In the genomic region with DNA sequence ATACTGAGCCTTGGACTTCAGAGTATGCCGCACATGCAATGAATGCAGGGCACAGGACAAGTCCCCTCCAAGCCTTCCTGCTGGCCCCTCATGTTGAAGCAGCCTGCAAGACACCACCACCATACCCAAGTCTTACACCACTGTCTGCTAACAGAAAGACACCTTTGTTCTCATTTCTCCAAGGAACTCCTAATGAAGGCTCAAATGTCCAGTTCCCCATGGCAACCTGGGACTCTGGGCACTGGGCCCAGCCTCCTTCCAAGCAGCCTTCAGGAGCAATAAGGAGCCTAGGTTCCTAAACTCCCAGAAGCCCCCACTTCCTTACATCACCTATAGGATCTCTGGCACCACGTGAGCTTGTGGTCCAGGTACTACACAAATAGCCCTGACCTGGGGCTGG, we compare ENCODE assay signal across 11 mouse cellular contexts.
A peak's percentile ranks its signal among the peaks of the same experiment; 100 is the strongest.
DNase-seq lines count a peak whose midpoint lies in the region; ATAC-seq lines count a peak whose summit lies in the region.
"Had no signal": no experiment of that assay in that cellular context is flagged by ENCODE, and none has a peak within 500 bp of the region (broad histone marks: within the 10 kb centered on the region; RNA-seq: fewer than 3 reads in every experiment).

No protein-coding gene starts in this region.

- H3K4me1 ChIP-seq in kidney, embryonic 16.5 days (ENCODE audit: insufficient read depth, low read length): peaks cover 23% of the 10 kb centered on the region
- peaks cover 25% of the 10 kb centered on the region for H3K4me1 ChIP-seq in forebrain, embryonic 14.5 days (ENCODE audit: control insufficient read depth, insufficient read depth, low read length)
- peaks cover 48% of the 10 kb centered on the region for H3K4me1 ChIP-seq in limb, embryonic 13.5 days
- H3K4me1 ChIP-seq: liver, embryonic 15.5 days had no signal

- 0 out of 2 replicates have a peak, but pooled peaks cover 2% of the 10 kb centered on the region for H3K9me3 ChIP-seq in kidney, embryonic 16.5 days (ENCODE audit: low read length)
- no peaks in the 10 kb centered on the region for H3K9me3 ChIP-seq in forebrain, embryonic 14.5 days (replicated peaks; ENCODE audit: control insufficient read depth, low read length)
- H3K9me3 ChIP-seq in limb, embryonic 13.5 days: no peaks in the 10 kb centered on the region
- H3K9me3 ChIP-seq: liver, embryonic 15.5 days had no signal

- H3K27me3 ChIP-seq in kidney, embryonic 16.5 days (ENCODE audit: insufficient read depth, low read length): no peaks in the 10 kb centered on the region
- no peaks in the 10 kb centered on the region for H3K27me3 ChIP-seq in forebrain, embryonic 14.5 days (replicated peaks; ENCODE audit: control insufficient read depth, insufficient read depth, low read length)
- no peaks in the 10 kb centered on the region for H3K27me3 ChIP-seq in limb, embryonic 13.5 days
- H3K27me3 ChIP-seq: liver, embryonic 15.5 days had no signal

- no peak for DNase-seq in kidney, adult 8-10 months
- DNase-seq in adipocyte (ENCODE audit: low spot score): peak; percentile 79
- peak; percentile 82 for DNase-seq in forebrain, embryonic 14.5 days (ENCODE audit: low spot score)
- DNase-seq in right cerebral cortex, postnatal 25 days: no peak
- no peak for DNase-seq in retina, postnatal 1 day
- DNase-seq in cerebellum, adult 11-12 months: no peak
- DNase-seq: gastrocnemius, postnatal 25 days; right cerebral cortex, postnatal 14 days had no signal

- no peak overlapping the region for H3K4me2 ChIP-seq in kidney, embryonic 16.5 days (replicated peaks; ENCODE audit: low read depth, low read length)
- H3K4me2 ChIP-seq in forebrain, embryonic 14.5 days (ENCODE audit: low read length): no peak overlapping the region
- peak overlapping the region; percentile 51 for H3K4me2 ChIP-seq in limb, embryonic 13.5 days (replicated peaks)
- H3K4me2 ChIP-seq: liver, embryonic 15.5 days had no signal

- H3K36me3 ChIP-seq in kidney, embryonic 16.5 days (ENCODE audit: insufficient read depth, low read length): no peaks in the 10 kb centered on the region
- no peaks in the 10 kb centered on the region for H3K36me3 ChIP-seq in forebrain, embryonic 14.5 days (ENCODE audit: control insufficient read depth, insufficient read depth, low read length)
- H3K36me3 ChIP-seq in limb, embryonic 13.5 days: no peaks in the 10 kb centered on the region; the same call in 1 of the 2 replicates
- H3K36me3 ChIP-seq: liver, embryonic 15.5 days had no signal

- H3K27ac ChIP-seq in kidney, embryonic 16.5 days (ENCODE audit: low read length): no peak overlapping the region
- H3K27ac ChIP-seq in forebrain, embryonic 14.5 days (ENCODE audit: low read depth, low read length): peak overlapping the region; percentile 68
- H3K27ac ChIP-seq in limb, embryonic 13.5 days: peak overlapping the region; percentile 85; the same call in 1 of the 2 replicates
- H3K27ac ChIP-seq: liver, embryonic 15.5 days had no signal

- 70% methylated on average over 2 of the region's 2 CpGs for WGBS in kidney, embryonic 16.5 days
- WGBS in forebrain, embryonic 14.5 days: 13% methylated on average over 2 of the region's 2 CpGs
- WGBS in limb, embryonic 13.5 days: 53% methylated on average over 2 of the region's 2 CpGs

- H3K9ac ChIP-seq in kidney, embryonic 16.5 days (replicated peaks; ENCODE audit: low read length): no peak overlapping the region
- no peak overlapping the region for H3K9ac ChIP-seq in forebrain, embryonic 14.5 days (ENCODE audit: low read length)
- H3K9ac ChIP-seq in limb, embryonic 13.5 days: no peak overlapping the region
- H3K9ac ChIP-seq: liver, embryonic 15.5 days had no signal

- peak; percentile 7; the same call in 1 of the 2 replicates for ATAC-seq in kidney, embryonic 16.5 days (ENCODE audit: low FRiP score, low TSS enrichment)
- ATAC-seq in forebrain, embryonic 14.5 days: peak; percentile 81
- peak; percentile 59 for ATAC-seq in limb, embryonic 13.5 days (ENCODE audit: low FRiP score, low read depth)

- H3K4me3 ChIP-seq in kidney, embryonic 16.5 days (ENCODE audit: low read length): no peak overlapping the region
- H3K4me3 ChIP-seq in forebrain, embryonic 14.5 days (ENCODE audit: low read depth, low read length): no peak overlapping the region
- no peak overlapping the region for H3K4me3 ChIP-seq in limb, embryonic 13.5 days
- H3K4me3 ChIP-seq: liver, embryonic 15.5 days had no signal

Comparison
In these comparisons a context has a peak if more than half of its experiments do, and no peak if none do; other contexts are left out.
1. ATAC-seq: peak in every context shown above with its lines; median percentile 81 in forebrain, embryonic 14.5 days; 59 in limb, embryonic 13.5 days; 7 in kidney, embryonic 16.5 days.
2. DNase-seq: peak in adipocyte (single experiment) and forebrain, embryonic 14.5 days (single experiment); none in kidney, adult 8-10 months (0 of 2), right cerebral cortex, postnatal 25 days (single experiment), retina, postnatal 1 day (single experiment) and cerebellum, adult 11-12 months (single experiment).